Mouse (Mus musculus) erythroblast, embryonic 14.5 days (primary cell): Measurements from ENCODE around the gene Ap5z1.

Experiments used
- GATA1 ChIP-seq: IDR thresholded peaks from 2 replicates; pipeline ENCODE4 v1.6.1; 2012; ENCODE audit warnings: low read length, inconsistent platforms, mixed read lengths
- TAL1 ChIP-seq: IDR thresholded peaks from 3 replicates; pipeline ENCODE4 v1.6.1; 2012; ENCODE audit warnings: low read length, inconsistent platforms, mixed read lengths

GRCm38 (mm10) chr5:142438380-142438938 is 25.3 kb upstream of the Ap5z1 start:
- no peak for TF ChIP-seq GATA1
- no peak for TF ChIP-seq TAL1
